Mouse (Mus musculus): ENCODE data around the gene Sox13. TPM values are rescaled to one million over a fixed set of nuclear protein-coding genes. Genes with fewer than 3 reads are reported as not detected.
"Not testable (repeated sequence)": the region's sequence is repeated elsewhere in the genome, so short reads cannot be mapped to it uniquely, and the experiment has no call there.

Sox13 gene
- polyA plus RNA-seq, 1 experiment from 2014 or later, result 6.6 TPM

DNA sequence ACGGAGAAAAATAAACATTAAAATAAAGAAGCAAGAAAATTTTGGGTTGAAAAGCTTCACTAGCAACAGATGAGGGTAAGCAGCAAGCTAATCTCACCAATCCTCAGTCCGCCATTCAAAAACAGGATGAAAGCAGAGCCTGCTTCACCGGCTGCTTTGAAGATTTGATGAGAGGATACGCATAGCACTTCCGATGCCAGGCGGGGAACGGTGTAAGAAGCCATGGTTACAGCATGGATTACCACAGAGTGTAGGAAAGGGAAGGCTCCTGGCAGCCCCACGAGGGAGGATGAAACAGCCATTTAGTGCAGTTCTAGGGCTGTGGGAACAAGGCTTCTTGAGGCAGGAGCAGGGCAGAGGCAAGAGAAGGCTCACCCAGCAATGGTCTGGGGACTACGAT lies 72.4 kb downstream of the Sox13 start:
- H3K4me3 ChIP-seq (ENCODE audit: low read depth, low read length), result no peak overlapping the region
- H3K27me3 ChIP-seq (replicated peaks; ENCODE audit: control insufficient read depth, insufficient read depth, low read length), result no peaks in the 10 kb centered on the region
- H3K9ac ChIP-seq (ENCODE audit: low read depth, low read length), result no peak overlapping the region
- H3K27ac ChIP-seq (replicated peaks; ENCODE audit: low read depth, low read length), result no peak overlapping the region
- DNase-seq (ENCODE audit: low spot score), result peak; percentile 37
- no peak overlapping the region for H3K4me2 ChIP-seq (ENCODE audit: low read depth, low read length)
- H3K36me3 ChIP-seq (ENCODE audit: control insufficient read depth, insufficient read depth, low read length), result no peaks in the 10 kb centered on the region
- no peaks in the 10 kb centered on the region for H3K9me3 ChIP-seq (ENCODE audit: control insufficient read depth, low read length)
- 42% methylated on average over 9 of the region's 9 CpGs for WGBS
- ATAC-seq (ENCODE audit: low read depth), result 0 out of 2 replicates have a peak, but pooled peaks have one; percentile 27
- no peaks in the 10 kb centered on the region for H3K4me1 ChIP-seq (ENCODE audit: control insufficient read depth, insufficient read depth, low read length)

DNA sequence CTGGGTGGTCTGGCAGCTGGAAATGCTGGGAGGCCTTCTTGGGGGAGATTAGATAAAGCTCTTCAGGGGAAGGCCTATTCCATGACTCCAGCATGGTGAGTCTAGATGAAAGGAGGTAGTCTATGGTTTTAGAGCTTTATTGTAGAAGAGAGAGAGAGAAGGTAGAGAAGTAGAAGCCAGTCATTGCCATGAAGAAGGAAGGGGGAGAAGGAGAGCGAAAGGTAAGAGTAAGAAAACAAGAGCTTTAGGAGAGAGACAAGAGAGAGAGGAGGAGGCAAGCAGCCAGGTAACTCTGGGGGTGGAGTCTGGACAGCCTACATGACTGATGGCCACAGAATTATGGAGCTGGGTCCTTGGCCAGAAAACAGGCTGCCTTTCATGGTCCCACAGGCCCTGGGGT lies 74.0 kb downstream of the Sox13 start, which contains the start of gene Ren1:
Gene Ren1, plus strand, starts transcription at position 301 of the 400 bp plus-strand sequence.
- Histone ChIP-seq H3K36me3 (ENCODE audit: control insufficient read depth, insufficient read depth, low read length) (no peaks in the 10 kb centered on the region), H3K9me3 (ENCODE audit: control insufficient read depth, low read length) (no peaks in the 10 kb centered on the region), H3K27me3 (replicated peaks; ENCODE audit: control insufficient read depth, insufficient read depth, low read length) (no peaks in the 10 kb centered on the region), H3K4me1 (ENCODE audit: control insufficient read depth, insufficient read depth, low read length) (no peaks in the 10 kb centered on the region), H3K27ac (replicated peaks; ENCODE audit: low read depth, low read length) (no peak within 1 kb of the TSS), H3K9ac (ENCODE audit: low read depth, low read length) (no peak within 1 kb of the TSS), H3K4me2 (ENCODE audit: low read depth, low read length) (no peak within 1 kb of the TSS), H3K4me3 (ENCODE audit: low read depth, low read length) (no peak within 1 kb of the TSS)
- DNase-seq (ENCODE audit: low spot score), result no peak
- WGBS, result 85% methylated on average over 1 of the region's 1 CpGs
- no peak for ATAC-seq (ENCODE audit: low read depth)

DNA sequence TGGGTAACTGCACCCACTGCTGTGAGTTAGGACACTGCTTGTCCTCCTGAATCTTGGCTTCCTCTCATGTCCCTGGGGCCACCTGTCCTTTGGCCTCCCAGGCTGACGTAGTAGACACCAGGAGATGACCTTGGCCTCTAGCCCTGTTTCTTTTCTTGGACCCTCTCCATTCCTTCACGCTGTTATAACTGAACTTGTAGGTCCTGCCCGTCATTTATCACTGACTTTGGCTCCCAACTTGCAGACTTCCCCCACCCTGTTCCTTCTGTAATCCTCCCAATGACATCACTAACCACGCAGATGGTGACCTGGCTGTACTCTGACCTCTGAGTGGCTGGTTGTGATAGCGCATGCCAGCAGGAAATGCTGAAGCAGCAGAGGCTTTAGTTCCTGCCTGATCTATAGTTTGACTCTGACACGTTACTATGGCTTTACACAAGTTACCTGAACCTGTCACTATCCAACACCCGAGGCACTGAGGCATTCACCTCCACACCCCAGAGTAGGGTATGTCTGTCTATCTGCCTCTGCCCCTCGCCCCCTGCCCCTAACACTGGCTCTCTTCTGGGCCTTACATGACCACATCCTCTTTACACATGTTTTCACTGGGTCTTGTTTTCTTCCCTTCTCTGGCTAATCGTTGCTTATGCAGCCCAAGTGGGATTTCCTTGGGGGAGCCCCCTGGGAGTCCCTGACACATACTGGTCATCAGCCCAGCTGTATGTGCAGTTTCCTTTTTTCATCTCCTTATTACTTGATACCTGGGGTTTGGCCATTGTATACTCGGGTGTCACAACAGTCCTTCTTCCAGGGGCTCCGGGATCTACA lies 76.3 kb downstream of the Sox13 start:
- Histone ChIP-seq H3K27me3 (replicated peaks; ENCODE audit: control insufficient read depth, insufficient read depth, low read length) (no peaks in the 10 kb centered on the region), H3K36me3 (ENCODE audit: control insufficient read depth, insufficient read depth, low read length) (no peaks in the 10 kb centered on the region), H3K9me3 (ENCODE audit: control insufficient read depth, low read length) (no peaks in the 10 kb centered on the region), H3K4me3 (ENCODE audit: low read depth, low read length) (no peak overlapping the region), H3K9ac (ENCODE audit: low read depth, low read length) (no peak overlapping the region), H3K4me2 (ENCODE audit: low read depth, low read length) (no peak overlapping the region), H3K27ac (replicated peaks; ENCODE audit: low read depth, low read length) (no peak overlapping the region), H3K4me1 (ENCODE audit: control insufficient read depth, insufficient read depth, low read length) (no peaks in the 10 kb centered on the region)
- ATAC-seq (ENCODE audit: low read depth), result no peak
- WGBS, result 74% methylated on average over 11 of the region's 11 CpGs
- no peak for DNase-seq (ENCODE audit: low spot score)

DNA sequence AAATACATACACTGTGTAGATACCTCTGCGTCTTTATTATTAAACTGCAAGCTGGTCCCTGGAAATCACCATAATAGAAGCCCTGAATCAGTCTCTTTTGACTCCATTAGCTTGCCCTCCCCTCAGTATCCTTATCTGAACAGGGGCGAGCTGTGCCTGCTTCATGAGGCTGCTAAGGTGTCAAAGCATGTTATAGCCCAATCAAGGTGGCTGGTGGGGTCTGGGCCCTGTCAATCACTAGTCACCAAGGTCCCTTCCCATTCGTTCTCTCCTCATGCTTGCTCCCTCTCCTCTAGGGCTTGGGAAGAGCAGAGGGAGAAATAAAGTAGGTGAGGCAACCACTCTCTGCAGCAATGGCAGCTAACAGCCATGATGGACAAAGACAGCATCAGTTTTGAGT lies 77.0 kb downstream of the Sox13 start:
- 72% methylated on average over 3 of the region's 3 CpGs for WGBS
- ATAC-seq (ENCODE audit: low read depth) (no peak), DNase-seq (ENCODE audit: low spot score) (no peak)
- Histone ChIP-seq H3K9ac (ENCODE audit: low read depth, low read length) (no peak overlapping the region), H3K36me3 (ENCODE audit: control insufficient read depth, insufficient read depth, low read length) (no peaks in the 10 kb centered on the region), H3K4me1 (ENCODE audit: control insufficient read depth, insufficient read depth, low read length) (no peaks in the 10 kb centered on the region), H3K9me3 (ENCODE audit: control insufficient read depth, low read length) (no peaks in the 10 kb centered on the region), H3K27ac (replicated peaks; ENCODE audit: low read depth, low read length) (no peak overlapping the region), H3K27me3 (replicated peaks; ENCODE audit: control insufficient read depth, insufficient read depth, low read length) (no peaks in the 10 kb centered on the region), H3K4me2 (ENCODE audit: low read depth, low read length) (no peak overlapping the region), H3K4me3 (ENCODE audit: low read depth, low read length) (no peak overlapping the region)

DNA sequence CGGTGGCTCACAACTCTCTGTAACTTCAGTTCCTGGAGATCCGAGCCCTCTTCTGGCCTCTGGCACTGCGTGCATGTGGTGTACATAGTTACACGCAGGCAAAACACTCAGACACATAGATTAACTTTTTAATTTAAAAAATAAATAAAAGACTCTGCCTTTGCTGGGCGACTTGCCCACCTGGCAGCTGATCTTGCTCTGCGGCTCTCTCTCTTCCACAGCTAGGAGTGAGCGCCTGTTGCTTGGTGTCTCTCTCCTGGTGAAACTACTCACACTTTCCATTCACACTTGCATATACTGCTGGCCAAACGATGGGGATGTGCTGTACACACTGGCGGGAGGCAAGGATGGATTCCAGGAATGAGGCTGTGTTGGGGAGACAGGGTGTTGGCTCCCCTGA lies 77.6 kb downstream of the Sox13 start:
- ATAC-seq (ENCODE audit: low read depth), result no peak
- no peak overlapping the region for H3K27ac ChIP-seq (replicated peaks; ENCODE audit: low read depth, low read length)
- 79% methylated on average over 9 of the region's 9 CpGs for WGBS
- no peaks in the 10 kb centered on the region for H3K27me3 ChIP-seq (replicated peaks; ENCODE audit: control insufficient read depth, insufficient read depth, low read length)
- DNase-seq (ENCODE audit: low spot score), result no peak
- H3K36me3 ChIP-seq (ENCODE audit: control insufficient read depth, insufficient read depth, low read length), result no peaks in the 10 kb centered on the region
- no peak overlapping the region for H3K4me2 ChIP-seq (ENCODE audit: low read depth, low read length)
- H3K9me3 ChIP-seq (ENCODE audit: control insufficient read depth, low read length), result no peaks in the 10 kb centered on the region
- no peak overlapping the region for H3K9ac ChIP-seq (ENCODE audit: low read depth, low read length)
- no peak overlapping the region for H3K4me3 ChIP-seq (ENCODE audit: low read depth, low read length)
- H3K4me1 ChIP-seq (ENCODE audit: control insufficient read depth, insufficient read depth, low read length), result no peaks in the 10 kb centered on the region

DNA sequence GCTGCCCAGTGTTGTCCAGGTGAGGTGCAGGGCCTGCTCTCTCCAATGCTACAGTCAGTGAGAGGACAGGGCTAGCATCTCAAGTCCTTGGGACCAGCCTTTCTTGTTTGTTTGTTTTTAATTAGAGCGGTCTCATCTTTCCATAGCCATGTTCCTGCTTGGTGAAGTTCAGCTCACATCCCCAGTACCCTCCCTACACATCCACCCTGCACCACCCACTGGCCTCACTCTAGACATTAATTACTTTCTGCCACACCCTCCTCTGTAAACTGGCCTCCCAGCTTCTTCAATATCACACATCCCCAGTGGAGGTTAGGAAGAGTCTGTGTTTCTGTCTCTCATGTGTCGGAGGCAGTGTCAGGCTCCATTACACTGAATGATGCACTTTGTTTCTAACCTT lies 79.8 kb downstream of the Sox13 start:
- H3K4me3 ChIP-seq (ENCODE audit: low read depth, low read length), result no peak overlapping the region
- no peaks in the 10 kb centered on the region for H3K4me1 ChIP-seq (ENCODE audit: control insufficient read depth, insufficient read depth, low read length)
- no peaks in the 10 kb centered on the region for H3K27me3 ChIP-seq (replicated peaks; ENCODE audit: control insufficient read depth, insufficient read depth, low read length)
- 89% methylated on average over 2 of the region's 2 CpGs for WGBS
- H3K4me2 ChIP-seq (ENCODE audit: low read depth, low read length), result no peak overlapping the region
- H3K27ac ChIP-seq (replicated peaks; ENCODE audit: low read depth, low read length), result no peak overlapping the region
- no peak for DNase-seq (ENCODE audit: low spot score)
- H3K9me3 ChIP-seq (ENCODE audit: control insufficient read depth, low read length), result no peaks in the 10 kb centered on the region
- H3K36me3 ChIP-seq (ENCODE audit: control insufficient read depth, insufficient read depth, low read length), result no peaks in the 10 kb centered on the region
- no peak overlapping the region for H3K9ac ChIP-seq (ENCODE audit: low read depth, low read length)
- ATAC-seq (ENCODE audit: low read depth), result no peak

DNA sequence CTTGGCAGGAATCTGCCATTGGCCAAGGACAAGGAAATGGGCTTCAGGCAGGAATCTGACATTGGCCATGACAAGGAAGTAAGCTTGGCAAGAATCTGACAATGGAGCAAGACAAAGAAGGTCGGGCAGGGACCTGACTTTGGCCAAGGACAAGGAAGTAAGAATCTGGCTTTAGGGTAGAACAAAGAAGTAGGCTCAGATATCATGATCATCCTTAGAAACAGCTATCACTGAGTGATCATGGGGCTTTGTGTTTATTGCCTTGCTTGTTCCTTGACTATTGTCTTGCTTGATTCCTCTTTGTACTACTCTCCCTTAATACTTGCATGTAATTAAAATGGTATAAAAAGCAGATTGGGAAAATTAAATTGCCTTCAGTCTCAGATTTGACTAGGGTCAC lies 83.8 kb downstream of the Sox13 start:
- DNase-seq (ENCODE audit: low spot score); H3K4me3 ChIP-seq (ENCODE audit: low read depth, low read length); H3K9ac ChIP-seq (ENCODE audit: low read depth, low read length); H3K27ac ChIP-seq (replicated peaks; ENCODE audit: low read depth, low read length); H3K9me3 ChIP-seq (ENCODE audit: control insufficient read depth, low read length); ATAC-seq (ENCODE audit: low read depth); H3K4me1 ChIP-seq (ENCODE audit: control insufficient read depth, insufficient read depth, low read length); H3K4me2 ChIP-seq (ENCODE audit: low read depth, low read length); H3K36me3 ChIP-seq (ENCODE audit: control insufficient read depth, insufficient read depth, low read length); H3K27me3 ChIP-seq (replicated peaks; ENCODE audit: control insufficient read depth, insufficient read depth, low read length): not testable (repeated sequence)
- 61% methylated on average over 1 of the region's 1 CpGs for WGBS

DNA sequence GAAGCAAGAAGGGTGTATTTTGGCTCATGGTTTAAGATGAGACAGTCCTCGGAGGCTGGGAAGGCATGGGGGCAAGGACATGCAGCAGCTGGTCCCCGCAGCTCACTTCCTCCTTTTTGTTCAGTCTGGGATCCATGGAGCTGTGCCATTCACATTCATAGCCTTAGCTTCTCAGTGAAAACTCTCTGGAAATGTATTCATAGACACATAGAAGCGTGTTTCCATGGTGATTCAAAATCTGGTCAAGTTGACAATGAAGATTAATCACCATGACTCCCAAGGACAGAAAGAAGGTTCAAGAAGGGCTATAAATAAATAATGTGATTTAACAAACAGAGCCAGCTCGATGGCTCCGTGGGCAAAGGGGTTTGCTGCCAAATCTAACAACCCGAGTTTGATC lies 90.2 kb downstream of the Sox13 start:
- Histone ChIP-seq H3K27me3 (replicated peaks; ENCODE audit: control insufficient read depth, insufficient read depth, low read length) (peaks cover 21% of the 10 kb centered on the region), H3K4me3 (ENCODE audit: low read depth, low read length) (no peak overlapping the region), H3K9ac (ENCODE audit: low read depth, low read length) (no peak overlapping the region), H3K9me3 (ENCODE audit: control insufficient read depth, low read length) (no peaks in the 10 kb centered on the region), H3K4me1 (ENCODE audit: control insufficient read depth, insufficient read depth, low read length) (peaks cover 2% of the 10 kb centered on the region; the same call in 1 of the 2 replicates), H3K4me2 (ENCODE audit: low read depth, low read length) (no peak overlapping the region), H3K36me3 (ENCODE audit: control insufficient read depth, insufficient read depth, low read length) (no peaks in the 10 kb centered on the region), H3K27ac (replicated peaks; ENCODE audit: low read depth, low read length) (no peak overlapping the region)
- DNase-seq (ENCODE audit: low spot score) (no peak), ATAC-seq (ENCODE audit: low read depth) (no peak)
- WGBS, result 86% methylated on average over 6 of the region's 6 CpGs
